Mouse (Mus musculus) erythroid progenitor cell, adult 5-6 weeks (primary cell): ENCODE data around the gene D8Ertd738e. TPM values are rescaled to one million over a fixed set of nuclear protein-coding genes. Genes with fewer than 3 reads are reported as not detected.

Experiments used
- ATAC-seq: replicated peaks from 2 replicates; pipeline ENCODE4 v1.8.0; 2016; ENCODE audit warnings: moderate number of reproducible peaks, mild to moderate bottlenecking, moderate TSS enrichment, inconsistent platforms; ENCODE audit not compliant: poor library complexity, low FRiP score, severe bottlenecking
- total RNA-seq, 2 experiments: library from RNA; stranded (forward) in 1 of 2; stranded (reverse) in 1 of 2; fragments of 150-400 nt in 1 of 2; fragments of 186-747, 209-891 nt in 1 of 2; gene quantifications; 2 replicates each; pipeline versions ENCODE4 v1.2.3 to v1.2.4; 2015 to 2017; ENCODE audit warnings: low replicate concordance in 2 of 2

The D8Ertd738e gene
- total RNA-seq, 2 experiments from 2014 or later, result 46.1 to 58.3 TPM

DNA sequence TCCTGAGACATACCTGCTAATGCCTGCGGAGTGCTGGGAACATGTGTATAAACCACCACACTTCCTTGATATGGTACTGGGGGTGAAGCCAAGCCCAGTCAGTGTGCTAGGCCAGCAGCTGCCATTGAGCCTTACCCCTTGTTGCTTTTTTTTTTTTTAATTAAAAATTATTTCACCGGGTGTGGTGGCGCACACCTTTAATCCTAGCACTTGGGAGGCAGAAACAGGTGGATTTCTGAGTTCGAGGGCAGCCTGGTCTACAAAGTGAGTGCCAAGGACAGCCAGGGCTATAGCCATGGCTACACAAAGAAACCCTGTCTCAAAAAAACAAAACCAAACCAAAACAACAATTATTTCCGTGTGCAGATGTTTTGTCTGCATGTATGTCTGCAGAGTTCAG lies 44.4 kb downstream of the D8Ertd738e start:
- no peak for ATAC-seq

DNA sequence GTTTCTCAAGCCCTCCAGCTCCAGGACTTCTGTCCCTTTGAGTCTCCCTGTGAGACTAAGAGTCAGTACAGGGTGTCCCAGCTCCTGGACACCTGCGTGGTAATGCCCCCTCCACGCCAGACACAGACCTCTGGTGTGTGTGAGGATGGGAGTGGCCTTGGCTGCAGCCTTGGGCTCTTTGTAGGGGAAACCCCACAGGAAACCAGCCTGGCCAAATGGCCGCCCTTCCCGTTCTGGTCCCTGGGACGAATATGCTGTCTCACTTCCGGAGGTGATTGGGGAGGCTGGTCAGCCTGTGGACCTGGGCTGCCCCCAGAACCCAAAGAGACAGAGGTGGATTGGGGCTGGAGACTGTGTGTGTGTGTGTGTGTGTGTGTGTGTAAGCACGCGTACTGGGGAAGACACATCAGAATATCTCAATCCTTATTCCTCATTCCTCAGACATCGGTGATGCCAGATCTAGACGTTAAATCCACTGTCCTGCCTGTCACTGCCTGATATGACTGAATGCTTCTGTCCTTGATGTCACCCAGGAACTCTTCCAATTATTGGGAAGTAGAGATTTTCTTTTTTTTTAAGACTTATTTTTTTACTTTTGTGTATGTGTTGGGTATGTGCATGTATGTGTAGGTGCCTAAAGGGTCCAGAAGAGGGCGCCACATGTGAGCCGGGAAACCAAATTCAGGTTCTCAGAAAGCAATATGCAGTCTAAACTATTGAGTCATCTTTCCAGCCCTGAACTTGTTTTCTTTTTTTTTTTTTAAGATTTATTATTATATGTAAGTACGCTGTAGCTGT lies 45.3 kb downstream of the D8Ertd738e start:
- ATAC-seq, result no peak

DNA sequence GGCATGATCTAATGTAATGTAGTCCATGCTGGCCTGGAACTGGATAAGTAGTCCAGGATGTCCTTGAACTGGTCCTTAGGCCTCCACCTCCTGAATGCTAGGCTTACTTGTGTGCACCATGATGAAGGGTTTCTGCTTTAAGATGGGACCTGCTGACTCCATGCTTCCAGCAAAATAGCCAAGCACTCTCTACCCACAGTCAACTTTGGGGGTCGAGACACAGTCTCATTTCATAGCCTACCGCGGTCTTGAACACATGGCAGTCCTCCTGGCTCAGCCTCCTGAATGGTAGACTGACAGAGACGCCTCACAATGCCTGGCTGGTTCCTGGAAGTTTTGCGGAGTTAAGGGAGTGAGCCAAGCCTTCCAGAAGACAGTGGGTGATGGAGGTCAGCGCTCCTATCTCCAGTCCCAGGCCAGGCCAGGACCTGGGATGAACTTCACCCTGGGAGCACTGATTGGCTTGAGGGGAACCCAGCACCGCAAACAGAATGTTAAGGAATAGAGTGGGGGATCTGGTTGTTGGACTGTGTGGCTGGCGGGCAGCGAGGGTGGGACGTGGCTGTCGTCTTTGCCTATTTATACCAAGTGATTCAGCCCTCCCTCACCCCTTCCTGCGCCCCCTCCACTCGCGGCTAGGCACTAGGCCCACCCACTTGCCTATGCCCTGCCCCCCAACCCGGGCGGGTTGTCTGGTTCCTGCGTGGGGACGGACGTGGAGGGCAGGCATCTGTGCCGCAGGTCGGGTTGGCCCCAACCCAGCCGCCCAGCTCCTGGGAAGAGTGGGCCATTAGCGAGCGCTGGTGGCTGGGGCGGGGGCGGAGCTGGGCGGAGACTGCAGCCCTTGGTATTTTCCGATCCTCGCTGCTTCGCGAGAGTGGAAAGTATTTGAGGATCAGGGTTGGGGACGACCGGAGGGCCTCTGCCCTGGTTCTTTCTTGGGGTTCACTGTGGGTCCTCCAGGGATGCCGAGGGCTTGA lies 46.3 kb downstream of the D8Ertd738e start:
- ATAC-seq, result no peak

DNA sequence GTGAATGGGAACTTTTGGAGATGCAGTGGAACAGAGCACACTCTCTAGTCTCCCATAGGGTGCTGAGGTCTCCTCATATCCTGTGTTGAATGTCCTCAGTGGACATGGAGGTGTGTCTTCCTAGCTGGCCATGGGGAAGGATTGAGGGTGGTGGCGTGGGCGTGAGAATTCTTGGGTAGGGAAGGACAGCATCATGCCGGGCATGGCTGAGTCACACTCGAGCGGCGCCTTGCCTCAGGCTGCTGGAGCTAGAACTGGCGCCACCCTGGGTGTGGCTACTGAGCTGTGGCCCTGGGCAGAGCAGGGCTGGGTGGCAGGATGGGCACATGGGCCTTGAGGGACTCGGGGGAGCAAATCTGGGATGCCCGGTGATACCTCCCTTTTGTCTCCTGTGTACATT lies 47.1 kb downstream of the D8Ertd738e start:
- ATAC-seq, result no peak

DNA sequence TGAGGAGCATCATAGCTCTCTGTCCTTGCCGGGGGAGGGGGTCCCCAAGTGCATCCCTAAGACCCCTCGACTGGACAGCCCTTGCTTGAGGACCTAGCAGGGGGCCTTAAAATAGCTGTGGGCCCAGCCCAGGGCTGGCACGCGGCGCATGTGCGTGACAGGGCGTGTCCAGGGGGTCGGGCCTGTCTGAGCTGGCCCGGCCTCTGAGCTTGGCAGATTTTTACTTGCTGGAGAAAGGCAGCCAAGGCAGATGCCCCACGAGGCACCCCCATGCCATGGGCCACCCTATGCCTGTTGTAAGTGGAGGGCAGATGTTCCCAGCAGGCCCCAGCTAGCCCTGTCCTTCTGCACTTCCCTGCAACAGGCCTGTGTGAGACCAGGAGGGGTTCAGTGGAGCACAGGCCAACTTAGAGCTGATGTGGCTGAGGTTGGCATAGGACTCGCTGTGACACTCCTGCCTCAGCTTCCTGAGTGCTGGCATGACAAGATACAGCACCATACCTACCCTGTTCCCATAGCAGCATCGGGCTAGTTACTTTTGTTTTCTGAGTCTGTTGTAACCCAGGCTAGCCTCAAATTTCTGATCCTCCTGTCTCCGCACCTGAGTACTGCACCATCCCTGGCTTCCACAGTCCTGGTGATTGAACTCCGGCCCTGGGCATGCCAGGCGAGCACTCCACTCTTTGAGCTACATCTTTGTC lies 47.8 kb downstream of the D8Ertd738e start:
- ATAC-seq, result no peak

DNA sequence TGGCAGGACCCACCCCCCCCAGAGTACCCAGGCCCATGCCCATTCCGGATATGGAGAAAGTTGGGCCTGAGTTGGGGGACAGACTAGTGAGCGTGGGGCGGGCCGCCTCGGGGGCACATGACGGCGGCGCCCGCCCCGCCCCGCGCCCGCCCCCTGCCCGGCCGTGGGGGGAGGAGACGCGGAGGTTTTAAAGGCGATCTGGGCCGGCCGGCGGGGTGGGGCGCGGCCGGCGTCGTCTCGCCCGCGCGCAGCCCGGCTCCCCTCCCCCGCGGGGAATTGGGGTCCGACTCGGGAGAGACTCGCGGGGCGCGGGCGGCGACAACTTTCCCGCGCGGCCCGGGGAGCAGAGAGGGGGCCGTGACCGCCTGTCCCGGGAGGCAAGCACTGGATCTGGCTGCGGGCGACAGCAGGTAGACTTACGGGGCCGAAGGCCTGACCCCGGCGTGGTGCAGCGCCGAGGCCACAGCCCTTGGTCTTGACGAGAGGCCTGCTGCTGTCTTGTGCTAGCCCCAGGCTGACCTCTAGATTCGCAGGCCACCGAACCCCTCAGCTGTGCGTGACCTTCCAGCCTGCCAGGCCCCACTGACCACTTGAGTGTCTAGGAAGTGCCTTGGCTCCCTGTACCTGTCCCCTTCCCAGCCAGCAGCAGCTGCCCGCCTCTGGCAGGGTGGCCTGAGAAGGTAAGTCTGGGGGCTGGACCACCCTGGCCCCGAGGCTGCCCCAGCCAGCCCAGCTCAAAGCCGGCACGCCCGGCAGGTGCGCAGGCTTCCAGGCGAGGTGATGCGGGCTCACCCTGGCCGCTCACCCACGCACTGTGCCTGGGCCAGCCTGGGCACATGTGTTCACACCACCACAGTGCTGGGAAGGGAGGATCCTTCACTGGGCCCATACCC lies 48.6 kb downstream of the D8Ertd738e start:
- ATAC-seq, result no peak

DNA sequence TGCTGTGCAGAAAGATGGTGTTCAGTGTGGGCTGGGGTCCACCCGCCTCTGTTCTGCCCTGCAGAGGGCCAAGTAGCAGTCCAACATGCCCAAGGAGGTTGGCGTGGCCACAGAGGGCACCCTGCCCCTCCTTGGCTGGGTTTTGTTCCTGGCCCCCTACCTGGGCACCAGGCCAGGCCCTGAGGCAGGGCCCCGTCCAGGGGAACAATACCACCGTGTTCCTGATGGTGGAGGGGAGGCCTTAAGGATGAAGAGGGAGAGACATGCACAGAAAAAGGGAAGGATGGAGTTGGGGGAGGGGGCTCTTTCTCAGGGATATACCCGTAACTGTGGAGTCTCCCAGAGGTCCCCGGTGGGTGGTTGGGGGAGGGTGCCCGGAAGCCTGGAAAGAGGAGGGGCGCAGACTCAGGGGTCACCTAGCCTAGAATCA lies 49.4 kb downstream of the D8Ertd738e start:
- ATAC-seq, result no peak

DNA sequence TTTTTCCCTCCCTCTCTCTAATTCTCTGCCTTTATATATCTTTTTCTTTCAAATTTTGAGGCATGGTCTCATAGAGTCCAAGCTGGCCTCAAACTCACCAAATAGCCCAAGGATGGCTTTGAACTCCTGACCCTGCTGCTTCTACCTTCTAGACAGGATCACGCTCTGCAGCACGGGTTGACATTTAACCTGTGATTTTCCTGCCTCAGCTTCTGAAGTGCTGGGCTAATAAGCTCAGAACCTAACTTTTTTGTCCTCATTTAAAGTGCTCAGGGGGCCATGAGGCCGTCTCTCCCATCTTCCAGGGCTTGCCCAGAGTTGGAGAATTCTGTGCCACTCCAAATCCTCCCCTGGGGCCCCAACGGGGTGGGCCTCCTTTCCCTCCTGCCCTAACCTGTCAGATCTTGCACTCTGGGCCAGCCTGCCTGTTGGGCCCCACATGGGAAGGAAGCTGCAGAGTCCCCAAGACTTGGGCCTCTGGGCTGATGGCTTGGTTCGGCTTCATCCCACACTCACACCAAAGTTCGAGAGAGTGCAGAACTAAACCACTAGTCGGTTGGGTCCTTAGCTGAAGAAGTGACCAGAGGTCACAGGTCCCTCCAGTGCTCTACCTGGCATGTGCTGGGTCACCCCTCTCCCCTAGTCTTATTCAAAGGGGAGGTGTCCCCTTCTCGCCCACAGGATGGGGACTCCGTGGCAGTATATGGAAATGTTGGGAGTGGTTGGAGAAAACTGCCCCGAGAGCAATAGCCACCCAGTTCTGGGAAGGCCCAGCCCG lies 50.0 kb downstream of the D8Ertd738e start:
- no peak for ATAC-seq

DNA sequence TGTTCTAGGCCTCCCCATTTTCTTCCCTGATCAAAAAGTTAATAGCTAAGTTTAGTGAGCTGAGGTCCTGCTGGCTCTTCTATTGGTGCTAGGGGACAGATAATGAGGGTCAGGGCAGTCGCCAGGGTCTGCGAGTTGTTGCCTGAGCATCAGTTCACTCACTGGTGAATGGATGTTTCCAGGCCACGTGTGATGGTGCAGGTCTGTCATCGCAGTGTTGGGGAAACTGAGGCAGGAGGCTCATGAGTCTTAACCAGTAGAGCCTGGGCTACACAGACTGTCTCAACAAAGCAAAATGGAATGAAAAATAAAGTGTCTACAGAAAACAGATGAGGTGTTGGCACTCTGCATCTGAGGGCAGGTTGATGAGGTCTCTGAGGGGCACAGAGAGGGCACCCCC lies 50.6 kb downstream of the D8Ertd738e start:
- no peak for ATAC-seq

DNA sequence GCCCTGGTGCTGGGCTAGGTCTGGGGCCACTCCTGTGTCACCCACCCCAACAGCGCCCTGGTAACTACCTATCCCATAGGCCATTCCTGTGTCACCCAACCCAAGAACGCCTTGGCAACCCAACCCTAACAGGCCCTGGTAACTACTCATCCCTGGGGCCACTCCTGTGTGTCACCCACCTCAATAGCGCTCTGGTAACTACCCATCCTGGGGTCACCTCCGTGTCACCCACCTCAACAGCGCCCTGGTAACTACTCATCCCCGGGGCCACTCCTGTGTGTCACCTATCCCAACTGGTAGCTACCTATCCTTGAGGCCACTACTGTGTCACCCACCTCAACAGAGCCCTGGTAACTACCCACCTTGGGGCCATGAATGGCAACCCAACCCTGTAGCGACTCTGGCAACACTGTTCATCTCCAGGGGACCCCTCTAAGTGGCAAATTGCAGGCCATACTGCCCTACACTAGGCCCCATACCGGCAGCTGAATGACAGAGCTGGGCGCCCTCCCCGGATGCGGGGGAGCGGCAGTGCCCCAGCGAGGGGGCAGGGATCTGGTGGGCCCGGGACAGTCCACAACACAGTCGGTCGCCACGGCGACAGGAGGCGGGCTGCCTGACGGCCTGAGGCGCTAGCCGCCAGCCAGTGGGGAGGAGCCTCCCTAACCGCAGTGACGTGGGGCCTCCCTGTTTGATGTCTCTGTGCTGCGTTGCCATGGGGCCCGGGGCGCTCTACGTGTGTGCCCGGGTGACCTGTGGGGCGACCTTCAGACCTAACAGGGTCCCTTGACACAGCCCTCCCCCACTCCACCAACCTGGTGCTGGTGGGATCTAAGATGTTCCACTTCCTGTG lies 51.4 kb downstream of the D8Ertd738e start:
- peak; percentile 80 for ATAC-seq

DNA sequence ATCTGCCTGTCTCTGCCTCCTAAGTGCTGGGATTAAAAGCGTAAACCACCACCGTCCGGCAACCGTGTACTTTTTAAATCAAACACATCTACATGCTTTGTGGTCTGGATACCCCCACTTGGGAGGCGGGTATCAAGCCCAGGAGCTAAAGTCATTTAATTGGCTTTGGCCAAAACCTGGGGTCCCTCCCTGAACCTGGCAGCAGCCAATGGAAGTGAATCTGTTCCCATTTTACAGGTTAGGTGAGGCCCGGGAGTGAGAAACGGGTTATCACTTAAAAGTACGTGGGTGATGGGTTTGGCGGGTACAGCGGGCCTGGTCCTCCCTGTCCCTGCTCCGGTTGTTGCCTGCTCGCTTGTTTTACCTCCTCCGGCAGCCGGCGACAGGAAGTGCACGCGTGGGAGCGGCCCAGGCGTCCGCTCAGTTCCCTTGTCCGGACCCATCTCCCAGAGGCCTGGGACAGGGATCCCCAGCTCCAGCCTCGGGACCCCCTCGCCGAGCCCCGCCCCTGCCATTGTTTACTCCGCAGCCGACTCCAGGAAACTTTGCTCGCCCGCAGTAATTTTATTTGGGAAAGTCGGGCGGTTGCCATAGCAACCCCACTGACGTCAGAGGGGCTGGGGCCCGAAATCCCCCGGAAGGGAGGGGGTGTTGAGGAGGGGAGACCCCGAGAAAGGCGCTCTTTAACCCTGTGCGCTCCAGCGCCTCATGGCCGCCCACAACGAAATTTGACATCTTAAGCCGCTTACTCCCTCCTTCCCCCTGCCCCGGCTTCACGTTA lies 52.2 kb downstream of the D8Ertd738e start:
- ATAC-seq, result no peak

Other genes with a start within 250 kb of the D8Ertd738e start
- 1.8 and 10.5 TPM in 2 replicates for gene 1700067K01Rik, start 248.2 kb downstream of the D8Ertd738e start, total RNA-seq (2015; ENCODE audit: low replicate concordance)
- gene 1700067K01Rik, start 248.2 kb downstream of the D8Ertd738e start, total RNA-seq (2017; ENCODE audit: low replicate concordance), result 2.6 and 4.7 TPM in 2 replicates
- not detected in 2 replicates for gene 2210011C24Rik, start 237.5 kb downstream of the D8Ertd738e start, total RNA-seq (2015; ENCODE audit: low replicate concordance)
- gene 2210011C24Rik, start 237.5 kb downstream of the D8Ertd738e start, total RNA-seq (2017; ENCODE audit: low replicate concordance), result not detected in 2 replicates
- not detected in 2 replicates for gene Palm3, start 228.2 kb downstream of the D8Ertd738e start, total RNA-seq (2015; ENCODE audit: low replicate concordance)
- not detected in 2 replicates for gene Palm3, start 228.2 kb downstream of the D8Ertd738e start, total RNA-seq (2017; ENCODE audit: low replicate concordance)
- 1.4 TPM in 1 of 2 replicates, not detected in the other for gene Il27ra, start 207.1 kb downstream of the D8Ertd738e start, total RNA-seq (2015; ENCODE audit: low replicate concordance)
- gene Il27ra, start 207.1 kb downstream of the D8Ertd738e start, total RNA-seq (2017; ENCODE audit: low replicate concordance), result 0.51 and 0.61 TPM in 2 replicates
- gene Rln3, start 204.7 kb downstream of the D8Ertd738e start, total RNA-seq (2015; ENCODE audit: low replicate concordance), result not detected in 2 replicates
- gene Rln3, start 204.7 kb downstream of the D8Ertd738e start, total RNA-seq (2017; ENCODE audit: low replicate concordance), result not detected in 2 replicates
- 1.1 TPM in 1 of 2 replicates, not detected in the other for gene Gm10643, start 184.6 kb downstream of the D8Ertd738e start, total RNA-seq (2015; ENCODE audit: low replicate concordance)
- gene Gm10643, start 184.6 kb downstream of the D8Ertd738e start, total RNA-seq (2017; ENCODE audit: low replicate concordance), result 0.77 and 1.2 TPM in 2 replicates
- 7.2 and 14.7 TPM in 2 replicates for gene Rfx1, start 182.9 kb downstream of the D8Ertd738e start, total RNA-seq (2015; ENCODE audit: low replicate concordance)
- 2.5 and 8.5 TPM in 2 replicates for gene Rfx1, start 182.9 kb downstream of the D8Ertd738e start, total RNA-seq (2017; ENCODE audit: low replicate concordance)
- gene Dcaf15, start 145.0 kb downstream of the D8Ertd738e start, total RNA-seq (2015; ENCODE audit: low replicate concordance), result 8.8 and 17.7 TPM in 2 replicates
- 11.9 and 13.6 TPM in 2 replicates for gene Dcaf15, start 145.0 kb downstream of the D8Ertd738e start, total RNA-seq (2017; ENCODE audit: low replicate concordance)
- not detected in 2 replicates for gene Podnl1, start 123.7 kb downstream of the D8Ertd738e start, total RNA-seq (2015; ENCODE audit: low replicate concordance)
- gene Podnl1, start 123.7 kb downstream of the D8Ertd738e start, total RNA-seq (2017; ENCODE audit: low replicate concordance), result 0.13 and 1.1 TPM in 2 replicates
- gene Cc2d1a, start 101.8 kb downstream of the D8Ertd738e start, total RNA-seq (2015; ENCODE audit: low replicate concordance), result 2.1 and 4.3 TPM in 2 replicates
- 1.3 and 17.9 TPM in 2 replicates for gene Cc2d1a, start 101.8 kb downstream of the D8Ertd738e start, total RNA-seq (2017; ENCODE audit: low replicate concordance)
- not detected in 2 replicates for gene 4930432K21Rik, start 101.7 kb downstream of the D8Ertd738e start, total RNA-seq (2015; ENCODE audit: low replicate concordance)
- gene 4930432K21Rik, start 101.7 kb downstream of the D8Ertd738e start, total RNA-seq (2017; ENCODE audit: low replicate concordance), result 0.51 TPM in 1 of 2 replicates, not detected in the other
- gene Nanos3, start 64.5 kb downstream of the D8Ertd738e start, total RNA-seq (2015; ENCODE audit: low replicate concordance), result not detected in 2 replicates
- not detected in 2 replicates for gene Nanos3, start 64.5 kb downstream of the D8Ertd738e start, total RNA-seq (2017; ENCODE audit: low replicate concordance)
- 1.7 and 2.2 TPM in 2 replicates for gene Zswim4, start 12.7 kb downstream of the D8Ertd738e start, total RNA-seq (2015; ENCODE audit: low replicate concordance)
- gene Zswim4, start 12.7 kb downstream of the D8Ertd738e start, total RNA-seq (2017; ENCODE audit: low replicate concordance), result 1.9 and 2.6 TPM in 2 replicates
- gene Mri1, start 7.6 kb upstream of the D8Ertd738e start, total RNA-seq (2015; ENCODE audit: low replicate concordance), result 6.7 and 7.2 TPM in 2 replicates
- 3.6 and 4.8 TPM in 2 replicates for gene Mri1, start 7.6 kb upstream of the D8Ertd738e start, total RNA-seq (2017; ENCODE audit: low replicate concordance)
- gene Ccdc130, start 20.7 kb upstream of the D8Ertd738e start, total RNA-seq (2015; ENCODE audit: low replicate concordance), result 12.6 and 15.9 TPM in 2 replicates
- gene Ccdc130, start 20.7 kb upstream of the D8Ertd738e start, total RNA-seq (2017; ENCODE audit: low replicate concordance), result 3.3 and 24.4 TPM in 2 replicates
- not detected in 2 replicates for gene Cacna1a, start 138.7 kb upstream of the D8Ertd738e start, total RNA-seq (2015; ENCODE audit: low replicate concordance)
- gene Cacna1a, start 138.7 kb upstream of the D8Ertd738e start, total RNA-seq (2017; ENCODE audit: low replicate concordance), result not detected in 2 replicates